Mouse (Mus musculus) cerebellum, adult 9-10 months (tissue): ENCODE measurements around the gene Gm15557.

Source experiments
- DNase-seq: peaks from one replicate; pipeline ENCODE4 v3.0.0; 2022

Gm15557 gene

GRCm38 (mm10) chr2:155956134-155957059 lies 15.9 kb downstream of the Gm15557 start, which contains the start of gene Cep250:
Gene Cep250 (plus strand): TSS chr2:155956458.
- DNase-seq: peak; percentile 92

- no peak for DNase-seq
Measured at GRCm38 (mm10) chr2:155959981-155960380, 19.5 kb downstream of the Gm15557 start.

- no peak for DNase-seq
Measured at GRCm38 (mm10) chr2:155961862-155962261, 21.3 kb downstream of the Gm15557 start.

DNA sequence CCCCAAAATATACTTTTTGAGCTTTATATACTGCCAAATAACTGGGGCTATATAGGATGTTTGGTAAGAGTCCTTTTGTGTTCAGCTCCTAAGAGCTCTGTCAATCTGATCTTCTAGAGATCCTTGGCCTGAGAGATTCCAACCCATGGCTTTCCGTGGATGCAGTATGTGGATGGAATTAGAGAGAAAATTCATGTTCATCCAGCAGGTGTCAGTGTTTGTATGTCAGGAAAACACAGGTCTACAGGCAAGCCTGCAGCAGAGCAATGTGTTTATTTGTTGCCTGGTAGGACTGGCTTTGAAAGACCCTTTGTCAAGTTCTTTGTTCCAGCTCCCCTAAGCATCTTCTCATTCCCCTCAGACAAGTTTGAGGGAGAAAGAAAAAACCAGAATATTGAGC lies 22.5 kb downstream of the Gm15557 start:
- DNase-seq: peak; percentile 71

DNA sequence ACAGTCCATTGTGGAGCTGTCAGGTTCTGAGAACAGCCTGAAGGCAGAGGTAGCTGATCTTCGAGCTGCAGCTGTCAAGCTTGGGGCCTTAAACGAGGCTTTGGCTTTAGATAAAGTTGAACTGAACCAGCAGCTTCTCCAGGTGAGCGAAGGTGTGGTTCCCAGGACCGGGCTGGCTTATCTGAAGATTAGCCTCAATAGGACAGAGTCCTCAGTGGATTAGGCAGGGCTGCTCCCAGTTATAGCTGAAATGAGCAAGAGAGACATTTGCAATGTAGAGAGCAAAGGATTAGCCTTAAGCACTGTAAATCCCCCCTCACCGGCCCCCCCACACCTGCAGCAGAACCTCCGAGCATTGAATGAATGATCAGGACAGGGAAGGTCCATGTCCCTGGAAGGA lies 32.8 kb downstream of the Gm15557 start:
- no peak for DNase-seq

GRCm38 (mm10) chr2:155974087-155974731 lies 33.7 kb downstream of the Gm15557 start:
- DNase-seq: no peak

DNA sequence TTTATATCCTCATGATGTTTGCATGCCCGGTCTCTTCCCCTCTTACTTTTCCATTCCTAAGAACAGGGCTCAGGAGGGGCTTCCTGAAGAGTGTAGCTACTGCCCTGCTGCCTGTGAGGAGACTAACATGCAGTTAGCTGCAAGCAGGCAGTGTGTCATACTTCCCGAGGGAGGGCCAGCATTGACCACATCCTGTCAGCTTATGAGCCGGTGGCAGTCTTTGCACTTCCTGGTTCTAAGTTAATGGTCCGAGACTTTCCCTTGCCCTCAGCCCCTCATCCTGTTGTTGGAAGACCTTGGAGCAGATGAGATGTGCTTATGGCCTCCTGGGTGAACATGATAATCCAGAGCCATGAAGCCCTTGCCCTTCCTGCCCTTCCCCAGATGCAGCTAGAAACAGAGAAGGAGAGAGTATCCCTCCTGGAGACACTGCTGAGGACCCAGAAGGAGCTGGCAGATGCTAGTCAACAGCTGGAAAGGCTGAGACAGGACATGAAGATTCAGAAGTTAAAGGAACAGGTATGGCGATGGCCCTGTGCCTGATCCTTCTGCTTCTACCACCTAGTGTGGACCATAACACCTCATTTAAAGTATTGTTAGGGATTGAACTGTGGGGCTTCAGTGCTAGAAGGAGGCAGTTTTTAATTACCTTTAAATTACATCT lies 38.9 kb downstream of the Gm15557 start:
- no peak for DNase-seq

DNA sequence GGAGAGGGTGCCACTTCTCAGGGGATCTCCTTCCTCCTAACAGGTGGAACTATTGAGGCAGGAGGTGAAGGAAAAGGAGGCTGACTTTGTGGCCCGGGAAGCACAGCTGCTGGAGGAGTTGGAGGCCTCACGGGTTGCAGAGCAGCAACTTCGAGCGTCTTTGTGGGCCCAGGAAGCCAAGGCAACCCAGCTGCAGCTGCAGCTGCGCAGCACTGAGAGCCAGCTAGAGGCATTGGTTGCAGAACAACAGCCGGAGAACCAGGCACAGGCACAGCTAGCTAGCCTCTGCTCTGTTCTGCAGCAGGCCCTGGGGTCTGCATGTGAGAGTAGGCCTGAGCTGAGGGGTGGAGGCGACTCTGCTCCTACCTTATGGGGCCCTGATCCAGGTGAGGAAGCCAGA lies 45.2 kb downstream of the Gm15557 start:
- no peak for DNase-seq

GRCm38 (mm10) chr2:155987131-155987530 lies 46.6 kb downstream of the Gm15557 start:
- no peak for DNase-seq

- peak; percentile 79 for DNase-seq
Measured at GRCm38 (mm10) chr2:155989085-155989484, 48.6 kb downstream of the Gm15557 start.

DNA sequence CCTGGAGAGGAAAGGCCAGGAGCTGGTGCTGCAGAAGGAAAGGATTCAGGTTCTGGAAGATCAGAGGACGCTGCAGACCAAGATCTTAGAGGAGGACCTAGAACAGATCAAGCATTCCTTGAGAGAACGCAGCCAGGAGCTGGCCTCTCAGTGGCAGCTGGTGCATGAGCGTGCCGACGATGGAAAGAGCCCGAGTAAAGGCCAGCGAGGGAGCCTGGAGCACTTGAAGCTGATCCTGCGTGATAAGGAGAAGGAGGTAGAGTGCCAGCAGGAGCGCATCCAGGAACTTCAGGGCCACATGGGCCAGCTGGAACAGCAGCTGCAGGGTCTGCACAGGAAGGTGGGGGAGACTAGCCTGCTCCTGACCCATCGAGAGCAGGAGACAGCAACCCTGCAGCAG lies 50.6 kb downstream of the Gm15557 start:
- DNase-seq: peak; percentile 56

- peak; percentile 98 for DNase-seq
Measured at GRCm38 (mm10) chr2:155991863-155992321, 51.4 kb downstream of the Gm15557 start.
